Mouse (Mus musculus) right cerebral cortex, adult 2 months (tissue): ENCODE data around the gene Wdr20.
A peak's percentile ranks its signal among the peaks of the same experiment; 100 is the strongest.

Experiments used
- DNase-seq, 2 experiments: peaks; one replicate each; pipeline ENCODE4 v3.0.0; 2021 to 2022; ENCODE audit warnings: low spot score in 2 of 2

The Wdr20 gene

DNA sequence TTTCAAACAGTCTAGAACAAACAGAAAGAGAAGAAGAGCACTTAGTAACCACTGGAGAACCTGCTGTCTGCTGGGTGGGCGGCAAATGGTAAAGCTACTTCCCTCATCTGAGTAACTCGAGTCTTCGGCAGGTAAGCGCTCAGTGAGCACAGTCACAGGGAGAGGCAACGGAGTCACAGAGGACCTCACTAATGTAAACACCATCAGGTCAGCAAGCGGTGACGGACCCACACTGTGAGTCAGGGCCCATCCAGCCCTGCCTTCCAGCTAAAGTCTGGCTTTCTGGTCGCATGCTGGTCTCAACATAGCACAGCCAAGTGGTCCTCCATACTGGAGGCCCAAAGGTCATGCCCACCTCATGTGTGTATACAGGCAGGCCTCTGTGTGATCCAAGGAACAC lies 81.6 kb downstream of the Wdr20 start:
- no peak for DNase-seq

DNA sequence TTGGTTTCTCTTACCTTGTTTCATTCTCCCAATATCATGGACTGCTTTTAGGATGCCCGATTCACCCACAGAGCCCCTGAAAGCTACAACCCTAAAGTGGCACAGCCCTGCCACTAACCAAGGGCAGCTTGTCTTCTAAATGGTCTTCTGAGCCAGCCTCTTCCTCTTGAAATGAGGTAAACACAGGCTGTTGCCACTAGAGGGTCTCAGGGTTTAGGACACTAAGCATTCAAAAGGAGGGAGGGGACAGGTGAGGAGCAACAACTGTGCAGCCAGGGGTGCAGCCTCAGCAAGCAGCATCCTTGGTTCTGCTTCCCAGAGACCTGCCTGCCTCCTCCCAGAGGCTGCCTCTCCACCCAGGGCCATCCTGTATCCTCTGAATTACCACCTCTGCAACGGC lies 84.0 kb downstream of the Wdr20 start:
- no peak for DNase-seq

DNA sequence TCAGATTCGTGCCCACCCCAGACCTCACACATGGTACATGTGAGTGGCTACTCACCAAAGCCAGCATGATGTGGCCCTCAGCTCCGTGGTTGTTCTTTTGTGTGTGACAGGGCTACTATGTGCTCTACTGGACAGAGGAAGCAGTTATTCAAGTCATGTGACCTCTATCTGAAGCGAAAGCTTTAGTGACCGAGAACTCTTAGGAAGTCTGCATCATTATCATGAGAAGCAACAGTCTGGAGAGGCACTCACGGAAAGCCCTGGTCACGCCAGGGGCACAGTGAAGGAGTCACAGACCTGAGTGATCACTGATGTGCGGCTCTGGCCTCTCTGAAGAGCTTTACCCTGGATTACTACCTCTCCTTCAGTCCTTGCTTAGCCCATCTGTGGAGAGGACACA lies 84.6 kb downstream of the Wdr20 start:
- DNase-seq = no peak

DNA sequence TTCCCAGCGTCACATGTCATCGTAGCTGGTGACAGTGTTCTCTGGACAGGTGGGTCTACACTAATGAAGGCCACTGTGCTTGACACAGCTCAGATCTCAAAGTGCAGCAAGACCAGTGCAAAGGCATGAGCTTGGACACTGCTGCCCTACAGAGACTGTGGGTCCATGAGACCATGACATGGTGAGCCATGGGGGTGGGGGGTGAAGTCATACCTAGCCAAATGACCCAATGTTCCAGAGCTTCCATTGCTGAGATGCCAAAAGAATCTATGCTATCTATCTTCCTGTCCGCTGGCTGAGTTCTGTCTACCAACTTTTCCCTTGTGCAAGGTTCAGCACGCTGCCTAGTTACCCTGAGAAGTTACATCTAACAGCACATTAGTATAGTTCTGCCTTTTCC lies 91.2 kb downstream of the Wdr20 start:
- DNase-seq = no peak

DNA sequence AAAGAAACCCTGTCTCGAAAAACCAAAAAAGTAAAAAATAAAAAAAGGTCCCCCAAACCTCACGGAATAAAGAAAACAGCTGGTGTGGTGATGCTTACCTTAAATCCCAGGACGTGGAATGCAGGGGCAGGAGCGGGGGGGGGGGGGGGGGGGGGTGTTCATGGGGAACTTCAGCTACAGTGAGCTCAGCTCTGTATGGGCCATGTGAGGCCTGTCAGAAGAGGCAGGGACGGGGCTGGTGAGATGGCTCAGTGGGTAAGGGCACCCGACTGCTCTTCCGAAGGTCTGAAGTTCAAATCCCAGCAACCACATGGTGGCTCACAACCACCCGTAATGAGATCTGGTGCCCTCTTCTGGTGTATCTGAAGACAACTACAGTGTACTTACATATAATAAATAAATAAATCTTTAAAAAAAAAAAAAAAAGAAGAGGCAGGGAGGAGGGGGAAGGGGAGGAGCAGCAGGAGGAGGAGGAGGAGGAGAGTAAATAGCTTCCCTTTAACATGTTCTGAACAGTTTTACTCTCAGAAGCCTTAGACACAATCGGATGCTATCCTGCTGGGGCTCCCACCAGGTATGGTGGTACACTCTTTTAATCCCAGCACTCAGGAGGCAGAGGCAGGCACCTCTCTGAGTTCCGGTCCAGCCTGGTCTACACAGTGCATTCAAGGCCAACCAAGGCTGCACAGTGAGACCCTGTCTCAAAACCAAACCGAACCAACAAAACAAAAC lies 92.7 kb downstream of the Wdr20 start:
- no peak for DNase-seq

DNA sequence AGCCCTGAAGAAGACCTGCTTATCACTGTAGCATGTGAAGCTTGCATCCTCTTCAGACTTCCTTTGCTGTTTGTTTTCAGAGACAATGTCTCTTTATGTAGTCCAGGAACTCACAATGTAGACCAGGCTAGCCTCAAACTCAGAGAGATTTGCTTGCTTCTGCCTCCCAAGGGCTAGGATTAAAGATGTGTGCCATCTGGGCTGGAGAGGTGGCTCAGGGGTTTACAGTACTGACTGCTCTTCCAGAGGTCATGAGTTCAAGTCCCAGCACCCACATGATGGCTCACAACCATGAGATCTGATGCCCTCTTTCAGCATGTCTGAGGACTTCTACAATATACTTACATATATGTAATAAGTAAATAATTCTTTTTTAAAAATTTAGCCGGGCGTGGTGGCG lies 97.4 kb downstream of the Wdr20 start:
- no peak for DNase-seq

DNA sequence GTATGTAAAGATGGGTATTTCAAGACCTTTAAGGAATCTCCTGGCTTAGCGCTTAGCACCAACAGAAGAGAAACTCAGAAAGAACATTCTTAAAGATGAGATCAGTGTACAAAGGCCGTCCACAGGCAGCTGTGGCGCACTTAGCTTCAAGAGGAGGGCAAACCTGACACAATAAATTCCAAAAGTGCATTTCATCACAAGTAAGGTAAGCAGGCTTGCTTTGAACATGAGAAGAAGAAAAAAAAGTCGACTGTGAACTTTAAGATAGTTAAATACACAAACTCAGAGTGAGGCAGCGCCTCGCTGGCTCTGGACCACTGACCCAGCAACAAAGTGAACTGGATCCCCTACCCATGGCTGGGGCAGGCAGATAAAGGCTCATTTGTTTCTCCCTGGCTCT lies 99.0 kb downstream of the Wdr20 start:
- no peak for DNase-seq

DNA sequence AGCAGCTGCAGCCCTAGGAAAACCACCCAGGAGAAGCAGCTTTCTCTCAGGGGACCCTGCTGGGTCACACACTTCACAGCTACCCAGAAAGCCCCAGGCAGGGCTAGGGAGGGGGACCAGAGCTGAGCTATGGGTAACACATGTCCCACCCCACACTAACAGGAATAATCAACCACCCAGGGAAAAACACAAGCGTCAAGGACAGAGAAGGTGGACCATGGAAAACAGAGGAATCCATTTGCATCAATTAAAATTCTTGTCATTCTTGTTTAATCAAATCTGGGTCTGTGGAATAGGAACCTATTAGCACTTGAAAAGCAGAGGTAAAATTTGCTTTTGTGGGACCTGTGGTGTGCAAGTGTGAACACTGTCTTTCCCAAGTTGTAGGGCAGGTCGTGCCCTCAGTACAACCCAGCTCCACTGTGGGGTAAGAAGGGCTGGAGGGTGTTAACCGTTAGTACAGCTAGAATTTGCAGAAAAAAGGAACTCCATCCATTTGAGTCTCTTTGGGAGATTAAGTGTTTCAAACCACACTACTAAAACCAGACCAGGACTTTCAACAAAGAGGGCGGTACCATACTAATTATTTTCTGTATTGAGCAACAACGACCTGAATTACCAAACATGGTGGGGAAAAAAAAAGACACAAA lies 99.6 kb downstream of the Wdr20 start:
- DNase-seq = no peak

DNA sequence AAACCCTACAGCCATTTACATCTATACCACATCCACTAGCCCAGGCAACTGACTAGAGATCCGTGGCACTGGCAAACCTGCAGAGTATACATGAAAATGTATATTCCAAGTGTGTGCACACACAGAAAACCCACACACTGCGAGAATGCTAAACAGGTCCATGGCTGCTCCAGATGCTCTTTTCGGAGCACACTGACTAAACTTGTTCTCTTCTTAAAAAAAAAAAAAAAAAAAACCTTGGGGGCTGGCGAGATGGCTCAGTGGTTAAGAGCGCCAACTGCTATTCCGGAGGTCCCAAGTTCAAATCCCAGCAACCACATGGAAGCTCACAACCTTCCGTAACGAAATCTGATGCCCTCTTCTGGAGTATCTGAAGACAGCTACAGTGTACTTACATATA lies 100.1 kb downstream of the Wdr20 start:
- no peak for DNase-seq

DNA sequence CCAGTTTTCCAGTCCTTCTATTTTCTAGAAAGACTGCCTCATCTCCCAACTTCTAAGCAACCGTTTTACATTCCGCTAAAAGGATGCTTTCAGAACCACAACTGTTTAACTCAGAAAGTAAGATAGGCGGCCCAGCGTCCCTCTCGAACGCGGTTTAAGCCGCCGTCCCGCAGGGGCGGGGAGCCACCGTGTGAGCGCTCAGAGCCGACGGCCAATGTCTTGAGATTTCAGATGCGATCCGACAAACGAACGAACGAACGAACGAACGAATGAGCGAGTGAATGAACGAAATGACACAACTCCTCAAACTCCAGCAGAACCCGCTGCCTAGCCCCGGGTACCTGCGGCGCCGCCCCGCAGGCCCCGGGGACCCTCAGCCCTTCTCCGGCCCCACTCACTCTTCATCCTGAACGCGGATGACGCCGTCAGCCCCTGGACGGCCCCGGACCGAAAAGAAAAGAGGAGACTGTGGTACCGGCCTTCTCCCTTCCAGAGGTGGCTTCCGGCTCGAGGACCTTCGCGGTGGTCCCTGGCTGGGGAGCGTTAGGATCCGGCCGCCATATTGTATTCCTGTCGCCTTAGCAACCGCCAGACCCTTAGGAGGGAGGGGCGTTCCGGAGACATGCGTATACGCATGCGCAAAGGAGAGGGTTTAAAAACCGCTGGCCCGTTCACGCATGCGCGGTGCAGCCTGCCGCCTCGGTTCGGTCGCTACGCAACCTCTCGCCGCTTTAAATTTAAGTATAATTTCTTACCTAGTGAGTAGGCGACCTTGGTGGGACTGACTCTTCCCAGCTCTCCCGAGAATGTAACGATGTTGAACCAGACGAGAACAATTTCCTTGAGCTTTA lies 102.8 kb downstream of the Wdr20 start, which contains the start of gene Mok:
Gene Mok (minus strand): TSS at position 592 of the 851 bp plus-strand sequence.
- DNase-seq = peak; percentile 94 to 98

DNA sequence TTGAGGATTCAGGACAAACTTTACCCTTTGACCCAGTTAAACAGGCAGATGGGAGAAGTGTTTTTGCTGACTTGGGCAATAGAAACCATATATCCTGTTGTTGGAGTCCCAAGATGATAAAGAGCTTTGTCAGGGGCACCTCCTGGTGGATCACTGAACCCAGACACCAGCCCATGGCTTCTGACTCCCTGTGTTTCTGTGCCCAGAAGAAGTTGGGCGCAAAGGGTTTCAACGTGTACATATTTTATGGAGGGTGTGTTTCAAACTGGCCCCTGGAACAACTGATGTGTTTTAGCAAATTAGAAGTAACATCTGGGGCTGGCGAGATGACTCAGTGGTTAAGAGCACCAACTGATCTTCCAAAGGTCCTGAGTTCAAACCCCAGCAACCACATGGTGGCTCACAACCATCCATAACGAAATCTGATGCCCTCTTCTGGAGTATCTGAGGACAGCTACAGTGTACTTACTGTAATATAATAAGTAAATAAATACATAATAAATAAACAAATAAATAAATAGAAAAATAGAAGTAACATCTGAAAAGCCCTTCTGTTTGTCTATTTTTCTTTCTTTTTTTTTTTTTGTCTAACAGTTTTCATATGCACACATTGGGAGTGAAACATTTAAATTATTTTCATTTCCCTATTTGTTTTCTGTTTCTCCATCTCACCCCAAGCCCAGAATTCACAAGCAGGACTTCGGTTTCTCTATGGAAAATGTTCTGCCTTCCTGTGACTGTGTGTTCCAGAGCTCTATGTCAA lies 104.2 kb downstream of the Wdr20 start:
- DNase-seq = no peak

DNA sequence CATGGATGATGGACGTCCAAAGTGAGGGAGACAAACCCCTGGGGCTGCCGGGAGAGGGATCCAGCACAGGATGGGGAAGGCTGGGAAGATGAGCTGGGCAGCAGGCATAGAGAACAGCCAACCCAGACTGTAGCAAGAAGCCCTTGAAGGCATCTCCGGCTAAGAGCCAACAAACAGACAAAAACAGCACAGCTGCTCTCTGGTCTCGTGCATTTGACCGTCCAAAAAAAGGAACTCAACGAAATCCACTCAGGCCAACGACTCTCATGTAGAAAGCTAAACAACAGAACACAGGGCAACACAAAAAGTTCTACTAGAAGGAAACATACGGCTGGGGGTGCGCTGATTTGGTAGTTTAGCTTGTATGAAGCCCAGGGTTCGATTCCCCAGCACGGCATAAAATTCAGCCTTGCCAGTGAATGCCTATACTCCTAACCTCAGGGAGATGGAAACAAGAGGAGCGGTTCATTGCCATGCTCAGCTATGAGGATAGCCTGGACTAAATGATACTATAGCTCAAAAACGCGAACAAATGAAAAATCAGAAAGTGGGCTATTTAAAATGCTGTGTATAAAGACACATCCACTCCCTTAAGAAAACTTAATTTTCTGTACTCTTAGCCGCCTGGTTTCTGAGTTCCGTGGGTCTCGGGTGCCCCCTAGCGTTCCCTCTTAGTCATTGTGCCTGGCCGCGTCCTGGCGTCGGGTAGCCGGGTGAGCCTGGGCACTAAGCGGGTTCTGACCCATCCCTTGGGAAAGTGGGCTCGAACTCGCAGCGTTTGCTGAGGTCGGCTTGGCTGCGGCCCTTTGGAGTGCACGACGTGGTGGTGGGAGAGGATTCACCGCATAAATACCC lies 105.7 kb downstream of the Wdr20 start:
- peak; percentile 86 to 89 for DNase-seq

DNA sequence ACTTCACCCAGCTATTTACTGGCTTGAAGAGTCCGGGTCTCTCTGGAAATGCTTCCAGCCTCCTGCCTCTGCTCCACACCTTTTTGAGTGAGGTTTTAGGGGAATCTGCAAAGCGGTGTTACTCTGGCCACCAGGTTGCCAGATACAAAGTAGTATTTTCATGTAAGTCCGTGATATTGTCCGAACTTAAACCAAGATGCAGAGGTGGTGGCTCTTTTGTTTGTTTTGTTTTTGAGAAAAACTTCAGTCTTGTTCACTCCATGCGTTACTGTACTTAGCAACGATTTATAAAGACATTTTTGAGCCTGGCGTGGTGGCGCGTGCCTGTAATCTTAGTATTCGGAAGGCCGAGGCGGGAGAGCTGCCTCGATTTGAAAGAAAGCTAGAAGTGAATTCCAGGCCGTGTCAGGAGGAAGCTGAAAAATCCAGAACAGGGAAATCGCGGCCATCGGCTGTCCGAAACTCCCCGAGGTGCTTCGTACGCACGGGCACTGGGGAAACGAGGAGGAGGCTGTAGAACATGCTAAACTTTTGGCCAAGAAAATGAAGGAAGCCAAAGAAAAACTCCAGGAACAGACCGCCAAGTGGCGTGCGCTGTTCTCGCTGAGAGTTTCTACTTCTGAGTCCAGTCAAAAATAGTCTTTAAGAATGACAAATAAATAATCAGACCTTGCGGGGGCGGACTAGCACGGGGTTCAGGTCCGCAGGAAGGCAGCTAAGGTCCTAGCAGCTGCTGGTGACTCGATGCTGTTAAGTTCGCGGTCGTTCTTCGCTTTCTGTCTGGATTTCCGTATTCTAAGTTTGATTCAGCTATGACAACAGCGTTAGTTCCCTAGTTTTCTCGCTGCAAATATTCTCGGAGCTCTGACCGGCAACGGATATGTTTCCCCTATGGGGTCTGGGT lies 106.7 kb downstream of the Wdr20 start:
- DNase-seq = peak; percentile 33 to 50

DNA sequence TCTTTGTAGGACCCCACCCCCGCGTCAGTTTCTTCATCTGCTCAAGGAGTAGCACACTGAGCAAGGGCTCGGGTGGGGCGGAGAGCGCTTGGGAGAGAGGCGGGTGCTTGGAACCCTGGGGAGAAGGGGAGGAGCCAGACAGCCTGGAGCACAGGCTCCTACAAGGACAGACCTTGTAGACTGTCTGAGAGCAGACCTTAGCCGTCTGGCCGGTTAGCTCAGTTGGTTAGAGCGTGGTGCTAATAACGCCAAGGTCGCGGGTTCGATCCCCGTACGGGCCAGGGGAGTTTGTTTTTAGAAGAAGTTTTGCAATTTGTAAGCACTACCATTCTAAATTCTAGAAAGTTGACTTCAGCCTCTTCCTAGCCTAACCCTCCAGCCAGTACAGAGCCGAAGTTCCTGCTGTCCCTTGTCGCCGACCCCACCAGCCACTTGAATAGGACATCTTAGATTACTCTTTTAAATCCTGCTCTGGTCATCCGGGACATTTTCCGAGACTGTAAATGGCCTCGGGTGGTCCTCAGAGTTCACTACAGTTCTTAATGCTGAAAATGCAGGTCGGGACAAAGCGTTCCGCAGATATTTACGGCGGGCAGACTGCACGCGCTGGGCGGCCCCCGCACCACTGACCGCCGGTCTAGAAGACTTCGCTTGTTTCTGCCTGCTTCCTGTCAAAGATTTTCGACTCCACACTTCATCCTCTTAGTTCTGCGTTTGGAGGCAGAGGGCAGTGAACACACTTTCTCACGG lies 107.6 kb downstream of the Wdr20 start:
- DNase-seq = peak; percentile 81 to 83

DNA sequence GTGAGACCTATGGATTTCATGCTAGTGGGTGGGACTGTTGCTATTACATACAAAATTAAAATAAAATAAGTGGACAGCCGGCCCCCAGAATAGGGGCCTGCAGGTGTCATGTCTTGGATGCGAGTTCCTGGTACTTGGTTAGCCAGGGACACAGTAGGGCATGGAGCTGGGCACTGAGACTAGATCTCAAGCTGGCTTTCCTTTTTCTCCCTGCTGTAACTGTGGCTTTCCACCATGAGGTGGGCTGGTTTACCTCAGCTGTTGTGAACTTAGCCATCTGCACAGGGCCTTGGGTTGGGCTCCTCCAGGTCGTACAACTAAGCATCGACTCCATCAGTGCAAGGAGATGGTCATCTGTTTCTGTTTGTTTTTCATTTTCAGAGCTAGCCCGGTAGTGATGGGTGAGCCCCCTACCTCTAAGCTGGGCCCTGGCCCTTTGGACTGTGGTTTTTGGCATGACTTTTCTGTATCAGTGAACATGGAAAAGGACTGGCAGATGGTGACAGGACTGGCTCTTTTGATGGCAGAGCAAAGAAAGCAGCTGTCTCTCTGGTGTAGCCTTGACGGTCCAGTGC lies 108.5 kb downstream of the Wdr20 start:
- DNase-seq = no peak

DNA sequence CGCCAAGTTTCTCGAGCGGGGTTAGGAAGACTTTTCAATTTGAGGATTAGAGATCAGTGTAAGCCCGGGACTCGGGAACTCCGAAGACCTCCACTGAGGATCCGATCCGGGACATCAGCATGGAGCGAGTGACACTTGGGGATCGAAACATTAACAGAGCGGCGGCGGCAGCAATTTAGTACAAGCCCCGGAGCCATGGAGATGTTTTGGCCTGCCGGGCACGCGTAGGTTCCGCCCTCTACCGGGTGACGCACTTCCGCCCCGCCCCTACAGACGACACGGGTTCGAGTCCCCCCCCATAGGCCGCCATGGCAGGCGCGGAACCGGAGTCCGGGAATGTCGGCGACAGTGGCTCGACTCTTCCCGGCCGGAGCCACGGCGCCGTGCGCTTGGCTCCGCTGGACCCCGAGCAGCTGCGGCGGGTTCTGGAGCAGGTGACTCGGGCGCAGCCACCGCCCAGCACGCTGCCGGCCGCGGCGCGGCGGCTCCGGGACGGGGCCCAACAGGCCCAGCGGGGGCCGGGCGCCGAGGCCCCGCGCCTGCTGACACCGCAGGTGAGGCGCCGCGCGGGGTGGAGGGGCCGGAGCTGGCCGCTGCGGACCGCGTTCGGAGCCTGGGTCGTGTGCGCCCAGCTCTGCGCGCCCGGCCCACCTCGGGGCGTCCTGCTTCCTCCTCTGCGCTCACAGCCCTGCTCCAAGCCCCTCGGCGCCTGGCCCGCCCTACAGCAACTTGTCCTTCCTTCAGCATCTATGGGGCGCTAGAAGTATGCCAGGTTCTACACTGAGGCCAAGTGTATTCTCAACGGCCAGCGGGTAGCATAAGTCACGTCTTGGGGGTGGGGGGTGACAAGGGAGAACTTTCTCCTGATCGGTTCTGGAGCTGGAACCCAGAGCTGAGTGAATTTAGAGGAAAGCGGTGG lies 112.5 kb downstream of the Wdr20 start, which contains the start of gene Zfp839:
Gene Zfp839 (plus strand): TSS at position 244 of the 919 bp plus-strand sequence.
- peak; percentile 90 for DNase-seq

DNA sequence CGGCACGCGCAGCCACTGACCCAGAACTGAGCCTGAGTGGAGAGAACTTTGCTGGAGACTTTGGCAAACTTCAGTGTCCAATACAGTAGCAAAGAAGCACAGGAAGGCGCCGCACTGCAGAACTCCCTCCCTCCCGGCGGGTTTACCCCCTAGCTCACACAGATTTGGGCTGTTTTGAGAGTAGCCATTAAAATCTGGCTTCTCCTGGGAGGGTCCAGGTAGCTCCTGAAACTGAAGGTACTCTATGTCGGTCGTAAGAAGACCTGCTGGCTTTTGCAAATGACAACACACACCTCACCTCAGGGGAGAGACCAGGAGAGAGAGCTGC lies 113.1 kb downstream of the Wdr20 start:
- no peak for DNase-seq

DNA sequence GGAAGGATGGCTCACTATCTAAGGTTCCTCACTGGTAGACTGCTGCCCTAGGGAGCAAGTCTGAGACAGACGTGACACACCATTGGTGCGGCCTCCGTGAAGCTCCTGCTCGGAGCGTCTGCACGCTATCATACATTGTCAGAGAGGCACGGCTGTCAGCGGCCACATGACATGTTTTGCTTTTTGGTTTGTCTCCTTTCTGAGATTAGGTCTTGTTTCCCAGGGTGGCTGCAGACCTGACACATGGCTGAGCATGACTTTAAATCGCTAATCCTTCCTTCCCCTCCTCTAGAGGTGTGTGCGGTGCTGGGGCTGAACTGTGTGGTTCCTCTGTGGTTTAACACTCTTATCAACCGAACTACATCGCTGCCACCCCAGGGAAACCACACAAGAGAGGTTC lies 113.7 kb downstream of the Wdr20 start:
- no peak for DNase-seq
